Mouse (Mus musculus): Measurements from ENCODE around the gene Cacnb3. TPM values are rescaled to one million over a fixed set of nuclear protein-coding genes. Genes with fewer than 3 reads are reported as not detected.

Gene Cacnb3
- polyA plus RNA-seq, 1 experiment from 2014 or later: 43.1 TPM

DNA sequence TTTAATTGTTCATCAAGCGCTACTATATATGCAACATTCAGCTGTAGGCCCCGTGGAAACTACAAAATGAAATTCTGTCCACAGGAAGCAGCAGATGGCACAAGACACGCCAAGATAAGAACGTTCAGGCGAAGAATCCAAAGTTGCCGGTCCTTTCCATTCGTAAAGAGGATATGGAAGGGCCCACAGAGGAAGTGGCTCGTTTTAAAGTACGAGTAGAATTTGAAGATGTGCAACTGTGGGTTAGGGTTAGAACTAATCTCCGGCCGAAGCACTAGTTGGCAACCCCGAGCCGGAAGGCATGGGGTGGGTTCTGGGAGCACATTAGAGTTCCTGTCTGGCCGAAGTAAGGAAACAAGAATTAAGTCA is 31.5 kb downstream of the Cacnb3 start:
- Histone ChIP-seq H3K27me3 (no peaks in the 10 kb centered on the region), H3K9ac (replicated peaks) (peak overlapping the region; percentile 82), H3K9me3 (no peaks in the 10 kb centered on the region), H3K4me2 (peak overlapping the region; percentile 77), H3K36me3 (peaks cover 31% of the 10 kb centered on the region), H3K4me1 (replicated peaks) (peaks cover 11% of the 10 kb centered on the region), H3K4me3 (replicated peaks) (peak overlapping the region; percentile 68), H3K27ac (peak overlapping the region; percentile 89)
- ATAC-seq (ENCODE audit: insufficient number of reproducible peaks, insufficient read depth, low FRiP score, low TSS enrichment, low read depth): no peak
- 1% methylated on average over 14 of the region's 14 CpGs for WGBS

DNA sequence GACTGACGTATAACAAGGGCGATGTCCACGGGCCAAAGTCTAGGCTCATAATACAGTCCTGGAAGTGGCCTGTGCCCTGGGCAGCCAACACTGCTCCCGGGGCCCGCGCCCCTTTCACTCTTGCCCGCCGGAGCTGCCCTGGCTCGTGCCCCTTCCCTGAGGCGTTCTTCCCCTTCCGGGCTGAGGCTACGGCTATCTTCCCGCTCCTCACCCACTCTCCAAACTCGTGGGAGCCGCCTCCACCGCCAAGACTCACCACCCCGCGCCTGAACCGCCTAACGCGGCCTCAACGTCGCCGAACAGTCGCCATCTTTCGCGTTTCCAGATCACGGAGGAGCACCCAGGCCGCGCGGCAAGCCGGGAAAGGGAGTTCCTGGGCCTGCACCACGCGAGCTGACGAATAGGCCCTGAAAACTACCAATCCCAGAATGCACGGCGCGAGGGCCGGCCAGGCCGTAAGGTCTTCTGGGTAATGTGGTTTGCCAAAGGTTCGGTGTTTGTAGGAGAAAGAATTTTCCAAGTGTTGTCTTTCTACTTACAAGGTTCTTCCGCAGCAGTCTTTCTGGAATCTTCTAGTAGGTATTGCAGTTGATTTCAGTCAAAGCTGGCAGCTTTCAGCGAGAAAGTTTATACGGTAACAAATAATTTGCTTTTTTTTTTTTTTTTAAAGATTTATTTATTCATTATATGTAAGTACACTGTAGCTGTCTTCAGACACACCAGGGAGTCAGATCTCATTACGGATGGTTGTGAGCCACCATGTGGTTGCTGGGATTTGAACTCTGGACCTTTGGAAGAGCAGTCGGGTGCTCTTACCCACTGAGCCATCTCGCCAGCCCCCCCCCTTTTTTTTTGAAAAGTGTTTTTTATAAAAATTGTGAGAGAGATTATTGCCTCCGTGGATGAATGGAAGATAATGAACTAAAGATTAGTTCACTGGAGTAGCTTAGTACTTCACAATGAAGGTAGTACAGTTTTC is 32.2 kb downstream of the Cacnb3 start, which contains the start of gene Ddx23:
Gene Ddx23 (minus strand): TSS at position 328 of the 979 bp plus-strand sequence.
- ATAC-seq (ENCODE audit: insufficient number of reproducible peaks, insufficient read depth, low FRiP score, low TSS enrichment, low read depth): peak; percentile 97
- H3K4me1 ChIP-seq (replicated peaks): peaks cover 11% of the 10 kb centered on the region
- WGBS: 5% methylated on average over 48 of the region's 48 CpGs

DNA sequence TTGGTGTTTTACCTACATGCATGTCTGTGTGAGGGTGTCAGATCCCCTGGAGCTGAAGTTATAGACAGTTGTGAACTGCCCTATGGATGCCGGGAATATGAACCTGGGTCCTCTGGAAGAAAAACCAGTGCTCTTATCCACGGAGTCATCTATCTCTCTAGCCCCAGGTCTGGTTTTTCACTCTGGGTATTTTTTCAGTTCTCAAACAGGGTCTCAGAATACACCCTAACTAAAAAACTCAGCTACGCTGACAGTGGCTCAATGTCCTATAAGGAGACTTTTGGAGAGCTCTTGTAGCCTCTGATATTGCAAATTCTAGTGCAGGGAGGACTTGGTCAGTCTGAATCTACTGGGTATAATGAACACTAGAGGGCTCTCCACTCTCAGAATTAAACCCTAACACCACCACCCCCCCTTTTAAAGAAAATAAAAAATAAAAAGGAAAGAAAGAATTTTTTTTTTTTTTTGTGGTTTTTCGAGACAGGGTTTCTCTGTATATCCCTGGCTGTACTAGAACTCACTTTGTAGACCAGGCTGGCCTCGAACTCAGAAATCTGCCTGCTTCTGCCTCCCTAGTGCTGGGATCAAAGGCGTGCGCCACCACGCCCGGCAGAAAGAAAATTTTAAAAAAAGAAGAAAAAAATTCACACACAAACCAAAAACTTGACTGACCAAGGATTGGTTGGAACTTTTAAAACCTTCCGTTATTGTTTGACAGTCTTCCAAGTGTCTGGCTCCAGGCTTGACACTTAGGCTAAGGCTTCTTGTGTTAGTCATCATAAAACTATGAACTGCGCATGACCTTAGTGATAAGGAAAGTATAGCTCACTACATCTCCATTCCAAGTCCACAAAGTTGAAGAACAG is 33.6 kb downstream of the Cacnb3 start:
- no peak for ATAC-seq (ENCODE audit: insufficient number of reproducible peaks, insufficient read depth, low FRiP score, low TSS enrichment, low read depth)
- Histone ChIP-seq H3K27me3 (no peaks in the 10 kb centered on the region), H3K36me3 (peaks cover 10% of the 10 kb centered on the region), H3K4me3 (replicated peaks) (no peak overlapping the region), H3K4me2 (no peak overlapping the region), H3K4me1 (replicated peaks) (peaks cover 11% of the 10 kb centered on the region), H3K9ac (replicated peaks) (no peak overlapping the region), H3K9me3 (no peaks in the 10 kb centered on the region), H3K27ac (no peak overlapping the region)
- 79% methylated on average over 11 of the region's 11 CpGs for WGBS

More for the DNA sequence above, 32.2 kb downstream of the Cacnb3 start, which contains the start of gene Ddx23:
- Histone ChIP-seq H3K9me3 (no peaks in the 10 kb centered on the region), H3K27me3 (no peaks in the 10 kb centered on the region), H3K27ac (peak within 1 kb of the TSS; percentile 89), H3K4me3 (replicated peaks) (peak within 1 kb of the TSS; percentile 68), H3K9ac (replicated peaks) (peak within 1 kb of the TSS; percentile 82), H3K4me2 (peak within 1 kb of the TSS; percentile 77), H3K36me3 (peaks cover 24% of the 10 kb centered on the region)

DNA sequence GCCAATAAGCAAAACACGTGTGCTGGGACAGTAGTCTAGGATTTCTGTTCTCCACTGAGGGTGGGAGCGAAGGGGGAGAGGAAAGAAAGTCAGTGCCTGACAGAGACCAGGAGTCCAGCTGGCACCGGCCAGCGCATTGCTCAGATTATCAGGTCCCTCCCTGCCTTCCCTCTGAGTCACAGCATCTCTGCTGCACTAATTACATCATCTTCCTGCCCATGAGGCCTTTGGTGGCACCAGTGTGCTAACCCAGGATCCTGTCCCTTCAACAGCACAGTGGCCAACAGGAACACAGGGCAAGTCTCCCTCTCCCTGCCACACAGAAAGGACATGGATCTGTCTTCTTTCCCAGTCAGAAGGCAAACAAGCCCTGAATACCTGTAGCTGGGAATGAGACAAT is 42.0 kb downstream of the Cacnb3 start:
- H3K27me3 ChIP-seq: peaks cover 56% of the 10 kb centered on the region
- 72% methylated on average over 4 of the region's 4 CpGs for WGBS
- H3K4me3 ChIP-seq (replicated peaks): no peak overlapping the region
- H3K36me3 ChIP-seq: no peaks in the 10 kb centered on the region
- no peak overlapping the region for H3K4me2 ChIP-seq
- ATAC-seq (ENCODE audit: insufficient number of reproducible peaks, insufficient read depth, low FRiP score, low TSS enrichment, low read depth): no peak
- no peak overlapping the region for H3K9ac ChIP-seq (replicated peaks)
- no peaks in the 10 kb centered on the region for H3K9me3 ChIP-seq
- H3K27ac ChIP-seq: no peak overlapping the region
- peaks cover 18% of the 10 kb centered on the region for H3K4me1 ChIP-seq (replicated peaks)

DNA sequence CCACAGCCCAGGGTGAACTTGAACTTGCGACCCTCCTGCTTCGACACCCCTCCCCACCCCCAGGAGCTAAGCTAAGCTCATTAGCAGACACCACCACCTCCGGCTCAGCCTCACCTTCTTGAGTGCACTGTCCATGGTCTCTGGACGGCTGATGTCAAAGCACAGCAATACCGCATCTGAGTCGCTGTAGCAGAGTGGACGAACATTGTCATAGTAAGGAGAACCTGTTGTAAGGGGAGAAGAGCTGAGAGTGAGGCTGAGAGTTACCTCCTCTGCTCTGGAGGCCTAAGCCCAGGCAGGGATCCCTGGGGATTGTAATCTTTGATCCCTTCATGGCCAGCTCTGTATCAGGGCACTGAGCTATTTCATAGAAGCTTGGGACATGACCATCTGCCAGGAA is 43.1 kb downstream of the Cacnb3 start:
- no peak for ATAC-seq (ENCODE audit: insufficient number of reproducible peaks, insufficient read depth, low FRiP score, low TSS enrichment, low read depth)
- H3K4me2 ChIP-seq: no peak overlapping the region
- 78% methylated on average over 7 of the region's 7 CpGs for WGBS
- H3K4me3 ChIP-seq (replicated peaks): no peak overlapping the region
- peaks cover 18% of the 10 kb centered on the region for H3K4me1 ChIP-seq (replicated peaks)
- H3K36me3 ChIP-seq: no peaks in the 10 kb centered on the region
- H3K9ac ChIP-seq (replicated peaks): no peak overlapping the region
- H3K27me3 ChIP-seq: peaks cover 68% of the 10 kb centered on the region
- H3K9me3 ChIP-seq: no peaks in the 10 kb centered on the region
- no peak overlapping the region for H3K27ac ChIP-seq

DNA sequence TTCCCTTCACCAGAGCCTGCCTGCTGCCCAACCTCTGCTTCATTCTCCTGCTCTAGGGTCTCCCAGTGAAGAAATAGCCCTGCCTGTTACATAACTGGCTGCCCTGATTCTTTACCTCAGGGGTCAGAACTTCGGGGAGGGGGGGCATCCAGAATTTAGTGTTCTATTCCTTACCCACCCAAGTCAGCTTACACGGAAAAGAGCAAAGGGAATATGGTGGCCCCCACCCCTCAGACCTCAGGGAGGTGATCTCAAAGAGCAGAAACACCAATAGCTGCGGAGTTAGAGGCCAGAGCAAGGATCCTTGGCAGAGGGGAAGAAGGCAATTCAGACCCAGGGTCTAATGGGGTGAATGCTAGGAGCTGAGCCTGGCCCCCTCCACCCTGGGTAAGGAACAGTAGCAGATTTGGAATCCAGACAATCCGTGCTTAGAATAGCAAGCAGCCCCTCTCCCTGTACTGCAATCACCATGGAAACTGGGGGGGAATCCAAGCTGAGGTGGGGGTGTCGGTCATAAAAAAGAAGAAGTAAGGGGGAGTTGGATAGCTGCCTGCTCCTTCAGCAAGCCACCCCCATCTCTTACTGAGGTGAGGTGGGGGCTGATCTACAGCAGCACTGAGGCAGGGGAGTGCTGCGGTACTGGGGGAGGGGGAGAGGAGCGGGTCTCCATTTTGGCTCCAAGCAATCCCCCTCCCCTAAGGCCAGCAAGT is 43.8 kb downstream of the Cacnb3 start:
- Histone ChIP-seq H3K27ac (no peak overlapping the region), H3K4me3 (replicated peaks) (no peak overlapping the region), H3K9ac (replicated peaks) (no peak overlapping the region), H3K4me1 (replicated peaks) (peaks cover 18% of the 10 kb centered on the region), H3K27me3 (peaks cover 75% of the 10 kb centered on the region), H3K36me3 (no peaks in the 10 kb centered on the region), H3K9me3 (no peaks in the 10 kb centered on the region), H3K4me2 (no peak overlapping the region)
- no peak for ATAC-seq (ENCODE audit: insufficient number of reproducible peaks, insufficient read depth, low FRiP score, low TSS enrichment, low read depth)
- 29% methylated on average over 7 of the region's 7 CpGs for WGBS

DNA sequence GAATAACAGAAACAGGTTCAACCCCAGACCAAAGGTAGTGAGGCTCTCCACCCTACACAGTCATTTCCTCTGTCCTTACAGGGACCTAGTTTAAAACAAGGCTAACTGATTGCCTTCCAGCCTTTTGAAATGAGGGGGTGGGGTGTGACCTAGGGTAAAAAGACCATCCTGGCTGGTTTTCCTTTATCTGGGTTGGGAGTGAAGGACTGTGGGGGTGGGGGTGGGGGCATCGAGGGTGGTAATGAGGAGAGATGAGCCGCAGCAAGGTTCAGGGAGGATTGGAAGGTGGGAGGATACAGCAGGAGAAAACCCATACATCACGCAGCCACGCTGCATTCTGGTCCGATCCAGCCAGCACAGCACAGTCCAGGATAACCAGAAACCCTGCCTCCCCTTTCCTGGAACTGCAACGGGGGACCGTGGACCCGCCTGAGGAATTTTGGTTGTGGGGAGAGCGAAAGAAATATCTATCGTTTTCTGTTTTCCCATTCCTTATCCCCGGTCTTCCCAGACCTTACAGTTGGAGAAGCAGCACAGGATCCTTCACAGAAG is 44.4 kb downstream of the Cacnb3 start:
- H3K9me3 ChIP-seq: no peaks in the 10 kb centered on the region
- no peaks in the 10 kb centered on the region for H3K36me3 ChIP-seq
- no peak overlapping the region for H3K27ac ChIP-seq
- peaks cover 18% of the 10 kb centered on the region for H3K4me1 ChIP-seq (replicated peaks)
- peaks cover 80% of the 10 kb centered on the region for H3K27me3 ChIP-seq
- 27% methylated on average over 11 of the region's 11 CpGs for WGBS
- no peak for ATAC-seq (ENCODE audit: insufficient number of reproducible peaks, insufficient read depth, low FRiP score, low TSS enrichment, low read depth)
- no peak overlapping the region for H3K9ac ChIP-seq (replicated peaks)
- H3K4me2 ChIP-seq: no peak overlapping the region
- 0 out of 2 replicates have a peak overlapping the region, but pooled peaks have one; percentile 1 for H3K4me3 ChIP-seq (replicated peaks)

DNA sequence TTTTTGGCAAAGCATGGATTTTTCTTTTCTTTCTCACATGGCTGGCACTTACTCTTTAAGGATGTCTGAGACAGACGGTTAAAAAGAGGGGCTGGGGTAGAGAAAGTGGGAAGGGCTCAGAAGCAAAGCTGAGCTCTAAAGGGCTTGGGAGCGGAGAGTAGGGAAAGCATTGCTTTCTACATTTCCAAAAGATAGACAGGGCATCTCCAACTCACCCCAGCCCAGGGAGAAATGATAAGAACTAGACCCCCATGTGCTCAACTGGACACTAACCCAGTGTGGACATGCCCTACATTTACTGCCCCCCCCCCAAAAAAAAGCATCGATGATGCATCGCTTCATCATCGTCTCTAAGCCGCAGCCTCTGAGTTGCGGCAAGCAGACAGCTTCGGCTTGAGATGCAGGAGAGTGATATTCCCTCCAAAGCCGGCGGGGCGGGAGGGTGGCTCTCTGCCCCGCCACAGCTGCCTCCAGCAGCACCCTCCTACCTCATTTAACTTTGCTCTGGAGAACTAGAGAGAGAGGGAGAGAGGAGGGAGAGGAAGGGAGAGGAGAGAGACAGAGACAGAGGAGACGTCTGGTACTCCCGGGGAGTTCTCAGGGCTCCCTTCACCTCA is 45.1 kb downstream of the Cacnb3 start:
- no peak overlapping the region for H3K27ac ChIP-seq
- no peaks in the 10 kb centered on the region for H3K36me3 ChIP-seq
- 6% methylated on average over 14 of the region's 14 CpGs for WGBS
- no peak overlapping the region for H3K9ac ChIP-seq (replicated peaks)
- peaks cover 75% of the 10 kb centered on the region for H3K27me3 ChIP-seq
- no peaks in the 10 kb centered on the region for H3K9me3 ChIP-seq
- H3K4me2 ChIP-seq: peak overlapping the region; percentile 22
- no peak for ATAC-seq (ENCODE audit: insufficient number of reproducible peaks, insufficient read depth, low FRiP score, low TSS enrichment, low read depth)
- peaks cover 18% of the 10 kb centered on the region for H3K4me1 ChIP-seq (replicated peaks)
- H3K4me3 ChIP-seq (replicated peaks): 0 out of 2 replicates have a peak overlapping the region, but pooled peaks have one; percentile 12

DNA sequence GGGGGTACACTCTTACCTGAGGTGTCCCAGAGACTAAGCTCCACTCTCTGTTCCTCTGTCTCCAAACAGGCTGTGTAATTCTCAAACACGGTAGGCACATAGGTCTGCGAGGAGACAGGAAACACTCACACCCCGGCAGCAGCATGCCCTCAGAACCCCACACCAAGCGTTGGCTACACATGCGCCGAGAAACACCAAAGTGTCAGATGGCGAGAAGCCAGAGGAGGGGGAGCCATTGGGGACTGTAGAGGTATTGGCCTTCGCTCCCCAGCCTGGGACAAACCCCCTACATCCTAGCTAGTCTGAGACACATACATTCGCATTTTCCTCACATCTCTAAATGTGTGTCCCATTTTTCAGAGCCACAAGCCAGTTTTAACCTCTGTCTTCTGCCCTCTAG is 45.8 kb downstream of the Cacnb3 start:
- H3K27ac ChIP-seq: no peak overlapping the region
- ATAC-seq (ENCODE audit: insufficient number of reproducible peaks, insufficient read depth, low FRiP score, low TSS enrichment, low read depth): no peak
- H3K36me3 ChIP-seq: no peaks in the 10 kb centered on the region
- no peaks in the 10 kb centered on the region for H3K9me3 ChIP-seq
- peaks cover 18% of the 10 kb centered on the region for H3K4me1 ChIP-seq (replicated peaks)
- H3K27me3 ChIP-seq: peaks cover 81% of the 10 kb centered on the region
- WGBS: 2% methylated on average over 9 of the region's 9 CpGs
- H3K4me2 ChIP-seq: peak overlapping the region; percentile 76
- peak overlapping the region; percentile 39 for H3K4me3 ChIP-seq (replicated peaks)
- H3K9ac ChIP-seq (replicated peaks): no peak overlapping the region; the same call in 1 of the 2 replicates

Data from limb, embryonic 12.5 days (tissue).